Mouse (Mus musculus): ENCODE results near the gene Plagl2. TPM values are rescaled to one million over a fixed set of nuclear protein-coding genes. Genes with fewer than 3 reads are reported as not detected.

The Plagl2 gene
- total RNA-seq, 2 experiments from 2014 or later: 2.5 to 2.8 TPM

DNA sequence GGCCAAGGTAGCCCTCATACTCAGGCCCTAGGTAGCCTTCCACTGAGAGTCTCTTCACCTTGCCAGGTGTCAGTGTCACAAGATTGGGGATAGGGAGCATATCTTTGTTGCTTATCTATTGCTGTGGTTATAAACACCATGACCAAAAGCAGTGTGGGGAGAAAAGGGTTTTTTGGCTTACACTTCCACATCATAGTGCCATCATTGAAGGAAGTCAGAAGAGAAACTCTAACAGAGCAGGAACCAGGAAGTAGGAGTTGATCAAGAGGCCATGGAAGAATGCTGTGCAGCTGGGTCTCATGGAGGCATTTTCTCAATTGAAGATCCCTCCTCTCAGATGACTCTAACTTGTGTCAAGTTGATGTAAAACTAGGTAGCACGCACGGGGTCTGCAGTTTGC lies 33.1 kb downstream of the Plagl2 start:
- intact Hi-C loops (cut with DNase I): no loop called here
- Histone ChIP-seq H3K27ac (no peak overlapping the region), H3K4me3 (no peak overlapping the region)
- TF ChIP-seq CTCF (IDR thresholded peaks at IDR 0.05): no peak
- no peak for DNase-seq

DNA sequence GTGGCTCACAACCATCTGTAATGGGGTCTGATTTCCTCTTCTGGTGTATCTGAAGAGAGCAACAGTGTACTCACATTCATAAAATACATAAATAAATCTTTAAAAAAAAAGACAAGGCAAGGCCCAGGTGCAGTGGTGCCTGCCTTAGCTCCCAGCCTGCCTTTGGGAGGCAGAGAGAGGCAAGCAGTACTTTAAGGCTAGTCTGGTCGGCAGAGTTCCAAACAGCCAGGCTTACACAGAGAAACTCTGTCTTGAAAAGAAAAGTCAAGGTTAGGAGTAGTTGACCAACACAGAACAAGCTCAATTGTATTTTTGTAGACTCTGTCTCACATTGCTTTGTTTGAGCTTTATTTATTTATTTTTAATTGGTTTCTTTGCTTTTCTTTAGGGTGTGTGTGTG lies 38.5 kb downstream of the Plagl2 start:
- intact Hi-C loops (cut with DNase I): no loop called here
- TF ChIP-seq CTCF (IDR thresholded peaks at IDR 0.05): no peak
- no peak for DNase-seq
- Histone ChIP-seq H3K27ac (no peak overlapping the region), H3K4me3 (no peak overlapping the region)

DNA sequence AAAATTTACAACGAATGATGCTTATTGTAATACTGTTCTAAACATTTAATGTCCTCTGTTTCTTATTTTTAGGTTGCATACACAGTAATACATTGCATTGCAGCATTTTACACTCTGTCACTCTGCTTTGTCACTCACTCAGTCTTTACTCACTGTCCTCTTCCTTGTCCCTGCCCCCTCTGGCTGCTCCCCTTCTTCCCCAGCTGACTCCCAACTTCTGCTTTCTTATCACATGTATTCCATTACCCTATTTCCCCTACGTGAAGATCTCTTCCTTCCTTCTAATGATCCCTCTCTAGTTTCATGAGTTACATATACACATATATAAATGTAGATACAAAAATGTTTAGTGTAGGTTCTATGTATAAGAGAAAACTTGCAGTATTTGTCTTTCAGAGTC lies 42.1 kb downstream of the Plagl2 start:
- intact Hi-C loops (cut with DNase I): no loop called here
- DNase-seq: no peak
- H3K27ac ChIP-seq: no peak overlapping the region
- TF ChIP-seq CTCF (IDR thresholded peaks at IDR 0.05): no peak
- H3K4me3 ChIP-seq: no peak overlapping the region

GRCm38 (mm10) chr2:153198485-153198884 lies 42.7 kb downstream of the Plagl2 start:
- intact Hi-C loops (cut with DNase I): no loop called here
- H3K4me3 ChIP-seq: no peak overlapping the region
- H3K27ac ChIP-seq: no peak overlapping the region
- no peak for DNase-seq
- TF ChIP-seq CTCF (IDR thresholded peaks at IDR 0.05): no peak

GRCm38 (mm10) chr2:153194255-153194654 lies 47.0 kb downstream of the Plagl2 start:
- Histone ChIP-seq H3K27ac (no peak overlapping the region), H3K4me3 (no peak overlapping the region)
- intact Hi-C loops (cut with DNase I): no loop called here
- TF ChIP-seq CTCF (IDR thresholded peaks at IDR 0.05): no peak
- DNase-seq: no peak

DNA sequence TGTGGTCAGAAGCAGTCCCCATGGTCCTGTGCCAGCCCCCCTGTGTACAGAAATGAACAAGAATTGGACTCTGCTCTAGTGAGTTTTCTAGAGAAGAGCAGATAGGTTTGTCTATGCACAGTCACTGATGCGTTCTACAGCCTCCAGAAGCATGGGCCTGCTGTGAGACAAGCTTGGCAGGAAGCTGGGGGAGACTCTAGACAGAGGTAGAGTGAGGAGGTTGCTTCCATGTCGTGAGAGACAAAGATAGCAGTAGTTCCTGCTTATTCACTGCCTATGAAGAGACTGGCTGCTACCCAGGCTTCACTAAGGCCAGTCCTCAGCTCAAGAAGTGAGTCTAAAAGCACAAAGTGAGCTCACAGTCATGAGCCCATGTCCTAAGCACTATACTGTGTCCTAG lies 50.0 kb downstream of the Plagl2 start:
- intact Hi-C loops (cut with DNase I): no loop called here
- no peak for DNase-seq
- no peak for TF ChIP-seq CTCF (IDR thresholded peaks at IDR 0.05)
- Histone ChIP-seq H3K4me3 (no peak overlapping the region), H3K27ac (no peak overlapping the region)

GRCm38 (mm10) chr2:153187848-153188247 lies 53.4 kb downstream of the Plagl2 start:
- Histone ChIP-seq H3K4me3 (no peak overlapping the region), H3K27ac (no peak overlapping the region)
- TF ChIP-seq CTCF (IDR thresholded peaks at IDR 0.05): no peak
- intact Hi-C loops (cut with DNase I): no loop called here
- DNase-seq: no peak

- TF ChIP-seq CTCF (IDR thresholded peaks at IDR 0.05): no peak
- no peak for DNase-seq
- H3K27ac ChIP-seq: no peak overlapping the region
- H3K4me3 ChIP-seq: no peak overlapping the region
- intact Hi-C loops (cut with DNase I): no loop called here
These were observed 55.0 kb downstream of the Plagl2 start for GRCm38 (mm10) chr2:153186176-153186591.

GRCm38 (mm10) chr2:153179961-153180360 lies 61.3 kb downstream of the Plagl2 start:
- no peak for DNase-seq
- H3K27ac ChIP-seq: no peak overlapping the region
- no peak for TF ChIP-seq CTCF (IDR thresholded peaks at IDR 0.05)
- intact Hi-C loops (cut with DNase I): no loop called here
- H3K4me3 ChIP-seq: no peak overlapping the region

- DNase-seq: no peak
- no peak overlapping the region for H3K4me3 ChIP-seq
- intact Hi-C loops (cut with DNase I): no loop called here
- H3K27ac ChIP-seq: no peak overlapping the region
- TF ChIP-seq CTCF (IDR thresholded peaks at IDR 0.05): no peak
These were observed 61.9 kb downstream of the Plagl2 start for GRCm38 (mm10) chr2:153179126-153179860.

Other genes starting within 250 kb of the Plagl2 start
- 10 to 100 TPM; 73.6 to 91.5 TPM for gene Pdrg1, start 226.0 kb downstream of the Plagl2 start, total RNA-seq (2021)
- not detected for gene Xkr7, start 209.6 kb downstream of the Plagl2 start, total RNA-seq (2021)
- 1 to 10 TPM; 4.5 to 6.9 TPM for gene Ccm2l, start 175.5 kb downstream of the Plagl2 start, total RNA-seq (2021)
- gene Hck, start 133.0 kb downstream of the Plagl2 start, total RNA-seq (2021): under 1 TPM; 0.20 to 0.45 TPM
- 10 to 100 TPM; 30.6 to 41.1 TPM for gene Tm9sf4, start 80.1 kb downstream of the Plagl2 start, total RNA-seq (2021)
- under 1 TPM; 0.38 to 0.59 TPM for gene Tspyl3, start 16.0 kb downstream of the Plagl2 start, total RNA-seq (2021)
- gene Pofut1, start 107 bp upstream of the Plagl2 start, total RNA-seq (2021): 10 to 100 TPM in 1 of 2 experiments, 1 to 10 TPM in 1; 7.6 to 13.2 TPM
- gene Kif3b, start 50.0 kb upstream of the Plagl2 start, total RNA-seq (2021): 1 to 10 TPM; 3.6 to 4.3 TPM
- 10 to 100 TPM in 1 of 2 experiments, 1 to 10 TPM in 1; 9.3 to 10.6 TPM for gene Asxl1, start 104.4 kb upstream of the Plagl2 start, total RNA-seq (2021)

Data from gastrocnemius, adult 2 months (tissue).